Mouse (Mus musculus): ENCODE measurements around the gene Zfp189. TPM values are rescaled to one million over a fixed set of nuclear protein-coding genes. Genes with fewer than 3 reads are reported as not detected.
"Not testable (repeated sequence)": the region's sequence is repeated elsewhere in the genome, so short reads cannot be mapped to it uniquely, and the experiment has no call there.

Zfp189 gene
- polyA plus RNA-seq, 1 experiment from 2014 or later = 10.5 TPM

DNA sequence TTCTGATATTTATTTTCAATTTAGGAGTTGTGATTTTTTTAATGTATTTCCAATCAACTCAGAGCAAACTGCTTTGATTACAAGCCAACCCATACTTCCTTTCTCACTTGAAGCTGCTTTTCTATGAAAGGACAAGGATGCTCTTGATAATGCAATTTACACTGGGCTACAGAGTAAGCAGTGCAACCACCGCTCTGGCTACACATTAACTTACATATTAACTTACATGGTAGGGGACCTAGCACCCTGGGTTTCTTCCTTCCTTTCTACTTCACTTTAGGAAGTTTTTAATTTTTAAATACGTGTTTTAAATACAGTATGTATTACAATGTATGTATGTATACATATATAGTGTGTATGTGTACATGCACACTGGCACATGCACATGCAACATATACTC is 11.8 kb upstream of the Zfp189 start:
- 94% methylated on average over 2 of the region's 2 CpGs for WGBS
- Histone ChIP-seq H3K27ac (replicated peaks) (no peak overlapping the region), H3K9ac (replicated peaks) (no peak overlapping the region)

DNA sequence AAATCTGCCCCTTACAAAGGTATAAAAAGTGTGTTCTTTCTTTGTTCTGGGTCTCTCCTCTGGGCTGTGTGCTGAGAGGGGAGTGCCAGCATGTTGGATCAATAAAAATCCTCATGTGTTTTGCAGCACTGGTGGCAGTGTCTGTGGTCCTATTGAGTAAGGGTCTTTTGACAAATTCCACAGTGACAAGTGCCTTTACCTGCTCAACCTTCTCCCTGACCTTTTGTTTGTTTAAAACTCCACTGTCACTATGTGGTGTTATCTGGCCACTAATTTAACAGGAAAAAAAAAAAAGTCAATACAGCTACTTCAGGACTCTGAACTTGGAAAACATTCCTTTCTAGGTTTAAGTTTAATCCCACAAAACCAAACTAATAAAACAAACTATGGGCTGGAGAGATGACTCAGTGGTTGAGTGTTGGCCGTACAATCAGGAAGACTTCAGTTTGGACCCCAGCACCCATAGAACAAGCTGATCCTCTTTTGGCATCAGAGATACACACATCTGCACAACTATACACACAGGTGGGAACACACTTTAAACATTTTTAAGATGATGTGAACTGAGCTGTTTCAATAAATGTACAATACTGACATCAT is 10.6 kb upstream of the Zfp189 start:
- WGBS = 94% methylated on average over 1 of the region's 1 CpGs

More for the DNA sequence above, 11.8 kb upstream of the Zfp189 start:
- no peak overlapping the region for H3K4me3 ChIP-seq (replicated peaks)
- H3K27me3 ChIP-seq (replicated peaks) = no peaks in the 10 kb centered on the region
- H3K9me3 ChIP-seq (replicated peaks) = no peaks in the 10 kb centered on the region
- H3K4me1 ChIP-seq = no peaks in the 10 kb centered on the region
- H3K4me2 ChIP-seq = no peak overlapping the region
- no peak for ATAC-seq (ENCODE audit: low FRiP score)
- peaks cover 20% of the 10 kb centered on the region for H3K36me3 ChIP-seq

DNA sequence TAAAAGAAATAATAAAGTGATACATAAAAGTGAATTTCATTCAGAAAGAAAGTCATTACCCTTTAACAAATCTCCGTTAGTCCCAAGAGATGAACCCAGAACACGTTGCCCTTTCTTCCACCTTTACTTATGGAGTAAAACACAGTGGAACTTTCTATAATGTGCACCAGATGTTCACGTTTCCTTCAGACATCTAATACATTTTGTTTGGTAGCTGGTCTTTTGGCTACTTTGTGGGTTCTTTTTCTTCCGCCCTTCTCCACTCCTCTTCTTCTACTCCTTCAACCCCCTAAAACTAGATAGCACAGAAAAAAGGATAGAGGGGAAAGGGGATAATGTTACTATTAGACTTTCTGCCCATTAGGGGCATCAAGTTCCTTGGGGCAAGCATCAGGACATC is 8.3 kb upstream of the Zfp189 start:
- no peak for ATAC-seq (ENCODE audit: low FRiP score)
- no peak overlapping the region for H3K27ac ChIP-seq (replicated peaks)
- no peak overlapping the region for H3K4me3 ChIP-seq (replicated peaks)
- 93% methylated on average over 4 of the region's 4 CpGs for WGBS
- no peaks in the 10 kb centered on the region for H3K4me1 ChIP-seq
- no peak overlapping the region for H3K9ac ChIP-seq (replicated peaks)
- H3K27me3 ChIP-seq (replicated peaks) = no peaks in the 10 kb centered on the region
- H3K4me2 ChIP-seq = no peak overlapping the region
- peaks cover 23% of the 10 kb centered on the region for H3K36me3 ChIP-seq
- no peaks in the 10 kb centered on the region for H3K9me3 ChIP-seq (replicated peaks)

More for the DNA sequence above, 10.6 kb upstream of the Zfp189 start:
- not testable (repeated sequence) for H3K9me3 ChIP-seq (replicated peaks); H3K4me2 ChIP-seq; ATAC-seq (ENCODE audit: low FRiP score); H3K4me3 ChIP-seq (replicated peaks); H3K9ac ChIP-seq (replicated peaks); H3K4me1 ChIP-seq; H3K27ac ChIP-seq (replicated peaks); H3K27me3 ChIP-seq (replicated peaks)
- H3K36me3 ChIP-seq = peaks cover 23% of the 10 kb centered on the region

DNA sequence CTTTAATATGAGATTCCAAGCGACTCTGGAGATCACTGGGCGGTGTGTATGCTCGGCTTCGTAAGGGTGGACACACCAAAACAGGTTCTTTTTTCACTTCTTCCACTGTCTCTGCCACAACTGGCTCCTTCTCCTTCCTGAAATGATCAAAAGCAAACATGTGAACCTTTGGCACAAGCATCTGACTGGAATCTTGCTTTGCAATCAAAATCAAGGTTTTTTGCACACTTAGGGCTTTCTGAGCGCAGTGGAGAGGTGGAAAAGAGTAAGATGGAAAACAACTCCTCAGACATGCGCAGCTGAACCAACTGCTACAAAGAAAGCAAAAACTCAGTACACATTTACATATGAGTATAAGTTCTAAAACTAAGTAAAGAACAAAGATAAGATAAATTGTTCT is 6.5 kb upstream of the Zfp189 start:
- no peak for ATAC-seq (ENCODE audit: low FRiP score)
- Histone ChIP-seq H3K27me3 (replicated peaks) (no peaks in the 10 kb centered on the region), H3K36me3 (peaks cover 23% of the 10 kb centered on the region), H3K9ac (replicated peaks) (no peak overlapping the region), H3K9me3 (replicated peaks) (no peaks in the 10 kb centered on the region), H3K27ac (replicated peaks) (no peak overlapping the region), H3K4me2 (no peak overlapping the region), H3K4me1 (peaks cover 9% of the 10 kb centered on the region), H3K4me3 (replicated peaks) (no peak overlapping the region)
- WGBS = 97% methylated on average over 6 of the region's 6 CpGs

DNA sequence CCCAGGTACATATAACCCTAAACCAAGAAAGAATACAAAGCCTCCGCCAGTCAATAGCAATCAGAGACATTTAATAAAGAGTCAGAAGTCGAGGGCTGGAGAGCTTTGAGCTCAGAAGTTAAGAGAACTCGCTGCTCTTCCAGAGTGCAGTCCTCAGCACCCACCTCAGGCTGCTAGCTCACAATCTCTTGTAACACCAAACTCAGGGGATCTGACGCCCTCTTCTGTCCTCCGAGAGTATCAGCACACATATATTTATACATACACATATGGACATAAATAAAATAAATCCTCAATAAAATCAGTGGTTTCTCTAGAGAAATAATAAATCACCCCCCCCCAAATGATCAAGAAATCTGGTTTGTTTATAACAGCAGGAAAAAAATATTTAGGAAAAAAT is 1.5 kb upstream of the Zfp189 start:
- ATAC-seq (ENCODE audit: low FRiP score) = no peak
- H3K4me1 ChIP-seq = peaks cover 26% of the 10 kb centered on the region
- H3K27me3 ChIP-seq (replicated peaks) = no peaks in the 10 kb centered on the region
- peak overlapping the region; percentile 65 for H3K4me2 ChIP-seq
- H3K36me3 ChIP-seq = peaks cover 11% of the 10 kb centered on the region
- H3K4me3 ChIP-seq (replicated peaks) = no peak overlapping the region
- H3K9me3 ChIP-seq (replicated peaks) = no peaks in the 10 kb centered on the region
- WGBS = 80% methylated on average over 5 of the region's 5 CpGs
- H3K9ac ChIP-seq (replicated peaks) = no peak overlapping the region
- H3K27ac ChIP-seq (replicated peaks) = no peak overlapping the region

GRCm38 (mm10) chr4:49521346-49521745 is 370 bp downstream of the Zfp189 start:
- 0% methylated on average over 17 of the region's 17 CpGs for WGBS
- Histone ChIP-seq H3K27ac (replicated peaks) (peak overlapping the region; percentile 84), H3K36me3 (peaks cover 22% of the 10 kb centered on the region), H3K4me3 (replicated peaks) (peak overlapping the region; percentile 76), H3K4me2 (peak overlapping the region; percentile 74), H3K9me3 (replicated peaks) (no peaks in the 10 kb centered on the region), H3K4me1 (peaks cover 26% of the 10 kb centered on the region), H3K27me3 (replicated peaks) (no peaks in the 10 kb centered on the region), H3K9ac (replicated peaks) (peak overlapping the region; percentile 73)
- peak; percentile 74 for ATAC-seq (ENCODE audit: low FRiP score)

- H3K4me1 ChIP-seq = peaks cover 26% of the 10 kb centered on the region
- H3K36me3 ChIP-seq = peaks cover 23% of the 10 kb centered on the region
- no peak for ATAC-seq (ENCODE audit: low FRiP score)
- no peaks in the 10 kb centered on the region for H3K9me3 ChIP-seq (replicated peaks)
- no peak overlapping the region for H3K9ac ChIP-seq (replicated peaks)
- peak overlapping the region; percentile 74 for H3K4me2 ChIP-seq
- H3K27me3 ChIP-seq (replicated peaks) = no peaks in the 10 kb centered on the region
- 74% methylated on average over 9 of the region's 9 CpGs for WGBS
- 0 out of 2 replicates have a peak overlapping the region, but pooled peaks have one; percentile 76 for H3K4me3 ChIP-seq (replicated peaks)
- no peak overlapping the region for H3K27ac ChIP-seq (replicated peaks)
These were observed 1.6 kb downstream of the Zfp189 start for GRCm38 (mm10) chr4:49522576-49522975.

DNA sequence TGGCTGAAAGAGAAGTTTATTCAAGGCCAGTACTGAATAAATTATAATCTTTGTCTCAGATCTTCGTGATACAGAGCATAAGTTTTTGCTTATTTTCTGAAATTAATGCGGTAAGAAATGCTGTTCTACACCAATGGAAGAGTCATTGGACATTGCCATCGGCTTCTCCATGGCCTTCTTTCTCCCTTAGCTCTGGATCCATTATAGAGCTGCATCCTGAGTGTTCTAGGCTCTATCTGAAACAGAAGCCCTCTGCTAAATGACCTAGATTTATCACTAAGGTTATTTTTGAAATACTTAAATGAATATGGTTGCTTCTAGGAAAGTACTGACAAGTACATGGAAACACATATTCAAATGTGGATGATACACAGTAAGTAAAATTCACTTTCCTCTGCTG is 14.1 kb downstream of the Zfp189 start:
- Histone ChIP-seq H3K9ac (replicated peaks) (no peak overlapping the region), H3K4me3 (replicated peaks) (no peak overlapping the region), H3K27ac (replicated peaks) (no peak overlapping the region), H3K4me2 (no peak overlapping the region), H3K27me3 (replicated peaks) (no peaks in the 10 kb centered on the region), H3K9me3 (replicated peaks) (peaks cover 6% of the 10 kb centered on the region; the same call in 1 of the 2 replicates), H3K36me3 (peaks cover 27% of the 10 kb centered on the region), H3K4me1 (no peaks in the 10 kb centered on the region)
- WGBS = 85% methylated on average over 3 of the region's 3 CpGs
- ATAC-seq (ENCODE audit: low FRiP score) = no peak

DNA sequence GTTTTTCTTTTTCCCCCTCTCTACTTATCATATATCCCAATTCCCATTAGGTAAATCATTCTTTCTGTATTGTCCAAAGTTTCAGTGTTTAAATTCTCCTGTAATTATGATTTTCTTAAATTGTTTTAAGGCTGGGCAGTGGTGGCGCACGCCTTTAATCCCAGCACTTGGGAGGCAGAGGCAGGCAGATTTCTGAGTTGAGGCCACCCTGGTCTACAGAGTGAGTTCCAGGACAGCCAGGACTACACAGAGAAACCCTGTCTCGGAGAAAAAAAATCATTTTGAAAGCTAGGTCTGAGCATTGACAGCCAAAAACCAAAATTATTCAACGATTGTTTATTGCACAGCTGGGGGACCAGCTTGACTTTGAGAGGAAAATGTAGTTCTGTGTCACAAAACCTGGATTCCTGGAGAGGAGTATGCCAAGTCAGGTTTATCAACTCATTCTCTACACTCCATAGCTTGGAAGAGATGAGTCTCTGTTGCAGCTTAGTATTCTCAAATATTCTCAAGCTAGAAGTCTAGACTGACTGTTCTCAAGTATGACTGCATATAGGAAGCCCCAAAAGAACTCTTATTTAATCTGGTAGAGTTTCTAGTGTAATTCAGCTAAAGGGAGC is 14.8 kb downstream of the Zfp189 start:
- H3K4me2 ChIP-seq = no peak overlapping the region
- H3K9ac ChIP-seq (replicated peaks) = no peak overlapping the region
- ATAC-seq (ENCODE audit: low FRiP score) = no peak
- H3K4me1 ChIP-seq = no peaks in the 10 kb centered on the region
- H3K36me3 ChIP-seq = peaks cover 19% of the 10 kb centered on the region
- WGBS = 93% methylated on average over 4 of the region's 4 CpGs
- H3K27ac ChIP-seq (replicated peaks) = no peak overlapping the region
- no peaks in the 10 kb centered on the region for H3K27me3 ChIP-seq (replicated peaks)
- H3K9me3 ChIP-seq (replicated peaks) = no peaks in the 10 kb centered on the region
- H3K4me3 ChIP-seq (replicated peaks) = no peak overlapping the region

DNA sequence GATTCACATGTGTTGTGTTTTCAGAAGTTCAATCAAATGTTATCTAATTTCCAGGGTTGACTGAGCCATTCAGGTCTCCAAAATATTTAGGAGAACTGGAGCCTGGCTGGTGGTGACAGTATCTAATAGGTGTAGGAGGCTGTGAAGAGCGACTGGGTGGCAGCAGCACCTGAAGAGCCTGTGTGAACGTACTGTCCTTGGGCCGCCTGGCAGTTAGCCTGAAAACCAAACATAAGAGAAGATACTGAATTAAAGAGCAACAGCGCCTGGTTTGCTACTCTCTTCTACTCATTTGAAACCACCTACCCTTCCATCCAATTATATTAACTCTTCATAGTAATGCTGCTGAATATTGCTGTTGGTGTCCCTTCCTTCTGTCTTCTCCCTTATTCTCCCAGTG is 15.7 kb downstream of the Zfp189 start:
- WGBS = 92% methylated on average over 4 of the region's 4 CpGs
- peaks cover 15% of the 10 kb centered on the region for H3K36me3 ChIP-seq
- no peaks in the 10 kb centered on the region for H3K9me3 ChIP-seq (replicated peaks)
- H3K27ac ChIP-seq (replicated peaks) = no peak overlapping the region
- H3K4me3 ChIP-seq (replicated peaks) = no peak overlapping the region
- no peak for ATAC-seq (ENCODE audit: low FRiP score)
- H3K4me1 ChIP-seq = no peaks in the 10 kb centered on the region
- H3K9ac ChIP-seq (replicated peaks) = no peak overlapping the region
- H3K4me2 ChIP-seq = no peak overlapping the region
- H3K27me3 ChIP-seq (replicated peaks) = no peaks in the 10 kb centered on the region

DNA sequence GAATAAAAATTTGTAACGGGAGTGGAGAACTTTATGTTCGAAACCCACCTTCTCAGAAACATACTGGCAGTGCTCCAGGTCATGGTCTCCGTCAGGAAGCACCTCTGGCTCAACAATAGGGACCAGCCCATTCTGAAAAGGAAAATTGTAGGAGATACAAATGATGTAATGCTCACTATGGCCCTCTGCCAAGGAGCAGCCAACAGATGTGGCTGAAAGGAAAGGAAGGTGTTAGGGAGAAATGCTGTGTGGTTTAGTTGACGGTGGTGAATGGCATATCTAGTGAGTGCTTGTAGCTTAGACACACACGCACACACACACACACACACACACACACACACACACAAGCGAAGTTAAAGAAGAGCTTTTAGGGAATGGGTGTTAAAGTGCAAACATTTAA is 18.7 kb downstream of the Zfp189 start:
- Histone ChIP-seq H3K4me1 (no peaks in the 10 kb centered on the region), H3K4me3 (replicated peaks) (no peak overlapping the region), H3K9me3 (replicated peaks) (no peaks in the 10 kb centered on the region), H3K4me2 (no peak overlapping the region), H3K36me3 (no peaks in the 10 kb centered on the region), H3K27ac (replicated peaks) (no peak overlapping the region), H3K27me3 (replicated peaks) (no peaks in the 10 kb centered on the region), H3K9ac (replicated peaks) (no peak overlapping the region)
- no peak for ATAC-seq (ENCODE audit: low FRiP score)
- 66% methylated on average over 6 of the region's 6 CpGs for WGBS

GRCm38 (mm10) chr4:49540966-49541365 is 20.0 kb downstream of the Zfp189 start:
- no peak for ATAC-seq (ENCODE audit: low FRiP score)
- no peaks in the 10 kb centered on the region for H3K36me3 ChIP-seq
- no peaks in the 10 kb centered on the region for H3K27me3 ChIP-seq (replicated peaks)
- H3K9me3 ChIP-seq (replicated peaks) = no peaks in the 10 kb centered on the region
- 78% methylated on average over 3 of the region's 3 CpGs for WGBS
- no peak overlapping the region for H3K4me2 ChIP-seq
- no peak overlapping the region for H3K4me3 ChIP-seq (replicated peaks)
- H3K9ac ChIP-seq (replicated peaks) = no peak overlapping the region
- no peak overlapping the region for H3K27ac ChIP-seq (replicated peaks)
- H3K4me1 ChIP-seq = no peaks in the 10 kb centered on the region

Measured in neural tube, embryonic 15.5 days (tissue).